Mouse (Mus musculus) adrenal gland, postnatal 10 days (tissue): ENCODE results near the gene Vsir. TPM values are rescaled to one million over a fixed set of nuclear protein-coding genes. Genes with fewer than 3 reads are reported as not detected.

ENCODE experiments used
- DNase-seq: peaks from one replicate; pipeline ENCODE4 v3.0.0; 2021; ENCODE audit warnings: mixed read lengths
- long read RNA-seq, 2 experiments: library from polyadenylated mRNA; stranded (forward); transcript quantifications; one replicate each; pipeline ENCODE4 v2.0.0; 2021
- total RNA-seq, 2 experiments: library from RNA; stranded (reverse); gene quantifications; 2 replicates each; pipeline ENCODE4 v1.2.3; 2021

The Vsir gene
- 10 to 100 TPM; 20.1 to 21.0 TPM for total RNA-seq
- long read RNA-seq, experiment 1, full-length matches to known transcripts, result 4 of 13 reads
- long read RNA-seq, experiment 1, partial matches to known transcripts, result 1 of 13 reads
- long read RNA-seq, experiment 1, other reads (novel, unspliced or antisense), result 8 of 13 reads
- long read RNA-seq, experiment 2, full-length matches to known transcripts, result 9 of 12 reads
- long read RNA-seq, experiment 2, partial matches to known transcripts, result 1 of 12 reads
- long read RNA-seq, experiment 2, other reads (novel, unspliced or antisense), result 2 of 12 reads

DNA sequence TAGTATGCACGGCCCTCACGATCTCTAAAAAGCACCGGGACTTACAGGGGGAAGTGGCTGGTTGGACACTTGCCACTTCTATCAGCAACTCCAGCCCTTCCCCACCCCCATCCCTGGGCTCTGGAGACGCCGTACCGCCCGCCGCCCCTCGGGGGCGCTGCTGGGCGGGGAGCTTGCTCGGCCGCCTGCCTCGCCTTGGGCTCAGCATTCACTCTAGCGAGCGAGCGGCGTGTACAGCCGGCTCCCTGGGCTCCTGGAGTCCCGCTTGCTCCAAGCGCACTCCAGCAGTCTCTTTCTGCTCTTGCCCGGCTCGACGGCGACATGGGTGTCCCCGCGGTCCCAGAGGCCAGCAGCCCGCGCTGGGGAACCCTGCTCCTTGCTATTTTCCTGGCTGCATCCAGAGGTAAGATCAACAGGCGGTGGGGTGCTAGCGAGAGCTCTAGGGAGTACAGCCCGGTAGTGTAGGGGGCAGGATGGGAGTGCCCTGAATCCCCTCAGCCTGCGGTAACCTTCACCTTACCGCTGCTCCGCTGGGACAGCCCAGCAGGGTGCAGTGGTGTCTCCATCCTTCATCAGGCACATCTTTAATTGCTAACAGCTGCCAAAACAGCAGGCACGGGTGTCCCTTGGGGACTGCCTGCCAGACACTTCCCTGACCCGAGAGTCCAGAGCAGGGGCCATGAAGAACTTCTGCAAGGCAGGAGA lies at the start of gene Vsir:
Gene Vsir, plus strand, starts transcription at position 151 of the 705 bp plus-strand sequence.
- peak; percentile 88 for DNase-seq

DNA sequence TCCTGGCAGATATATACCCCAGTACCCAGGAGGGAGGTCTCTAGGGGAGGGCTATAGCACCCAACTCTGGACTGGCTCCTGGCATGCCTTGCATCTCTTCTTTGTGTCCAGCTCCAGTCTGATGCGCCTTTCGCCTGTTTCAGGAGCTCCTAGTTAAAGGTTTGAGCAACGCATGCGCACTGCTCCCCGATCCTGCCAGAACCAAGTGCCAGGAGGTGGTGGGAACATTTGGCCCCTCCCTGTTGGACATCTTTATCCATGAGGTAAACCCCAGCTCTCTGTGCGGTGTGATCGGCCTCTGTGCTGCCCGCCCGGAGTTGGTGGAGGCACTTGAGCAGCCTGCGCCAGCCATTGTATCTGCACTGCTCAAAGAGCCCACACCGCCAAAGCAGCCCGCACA lies 47.0 kb upstream of the Vsir start:
- DNase-seq, result no peak

DNA sequence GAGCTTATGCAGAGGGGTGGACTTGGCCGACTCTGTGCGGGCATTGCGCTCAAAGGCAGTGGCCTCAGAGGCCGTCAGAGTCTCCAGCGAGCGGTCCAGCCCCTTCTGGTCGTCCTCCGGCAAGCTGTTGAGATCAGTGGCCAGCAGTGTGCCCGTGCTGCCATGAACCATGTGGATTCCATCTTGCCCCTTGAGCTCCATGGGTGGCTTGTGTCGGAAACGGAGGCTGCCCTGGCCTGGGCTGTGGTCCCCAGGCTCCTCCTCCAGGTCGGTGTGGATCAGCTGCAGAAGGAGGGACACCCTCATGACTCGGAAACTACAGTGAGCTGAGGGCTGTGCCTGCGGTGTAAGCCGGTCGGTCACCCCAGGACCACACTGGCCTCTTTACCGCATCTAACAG lies 43.2 kb upstream of the Vsir start:
- DNase-seq, result no peak

DNA sequence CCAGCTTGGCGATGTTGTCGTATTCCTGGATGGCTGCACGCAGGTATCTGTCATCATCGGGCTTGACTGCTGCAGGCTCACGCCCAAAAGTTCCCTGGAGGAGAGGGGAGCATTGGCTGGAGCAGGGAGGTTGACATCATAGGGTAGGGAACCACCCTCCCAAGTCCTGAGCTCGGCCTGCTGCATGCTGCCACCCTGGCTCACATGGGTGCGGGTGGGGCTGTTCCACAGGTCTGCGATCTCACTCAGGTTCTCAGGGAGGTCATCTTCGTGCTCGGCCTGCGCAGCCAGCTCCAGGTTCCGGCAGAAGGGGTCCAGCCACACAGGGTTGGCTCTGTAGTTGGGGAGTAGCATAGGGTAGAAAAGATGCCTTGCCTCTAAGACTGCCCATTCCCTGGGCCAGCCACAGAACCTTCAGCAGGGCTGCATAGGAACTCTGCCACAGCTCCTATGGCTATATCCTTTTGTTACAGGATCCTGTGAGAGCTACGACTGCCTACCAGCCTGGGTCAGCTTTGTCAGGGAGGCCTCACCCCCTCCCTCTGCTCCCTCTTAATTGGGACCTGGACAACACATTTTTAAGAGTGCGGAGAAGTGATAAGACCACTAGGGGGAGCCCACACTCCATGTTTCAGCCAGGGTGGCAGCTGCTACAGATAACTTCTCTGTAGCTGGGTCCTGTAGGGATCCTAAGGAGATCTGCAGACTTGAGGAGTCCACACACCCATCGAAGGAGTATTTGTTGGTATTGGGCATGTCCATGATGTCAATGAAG lies 41.6 kb upstream of the Vsir start:
- DNase-seq, result peak; percentile 81

DNA sequence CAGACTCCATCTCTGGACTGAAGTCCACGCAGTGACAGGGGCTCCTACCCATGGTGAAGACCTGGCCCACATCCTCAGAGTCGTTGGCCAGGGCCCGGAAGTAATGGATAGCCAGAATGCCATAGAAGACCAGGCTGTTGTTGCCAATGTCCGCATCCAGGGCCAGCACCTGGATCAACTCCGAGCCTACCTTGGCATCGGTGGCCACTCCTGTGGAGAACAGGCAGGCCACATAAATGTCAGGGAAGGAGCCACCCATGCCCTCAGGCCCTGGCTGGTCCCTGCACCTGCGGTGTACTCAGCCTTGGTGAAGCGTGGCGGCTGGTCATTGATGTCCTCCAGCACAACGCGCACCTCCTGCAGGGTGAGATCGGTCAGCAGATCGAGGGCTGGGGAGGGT lies 36.0 kb upstream of the Vsir start:
- DNase-seq, result no peak

DNA sequence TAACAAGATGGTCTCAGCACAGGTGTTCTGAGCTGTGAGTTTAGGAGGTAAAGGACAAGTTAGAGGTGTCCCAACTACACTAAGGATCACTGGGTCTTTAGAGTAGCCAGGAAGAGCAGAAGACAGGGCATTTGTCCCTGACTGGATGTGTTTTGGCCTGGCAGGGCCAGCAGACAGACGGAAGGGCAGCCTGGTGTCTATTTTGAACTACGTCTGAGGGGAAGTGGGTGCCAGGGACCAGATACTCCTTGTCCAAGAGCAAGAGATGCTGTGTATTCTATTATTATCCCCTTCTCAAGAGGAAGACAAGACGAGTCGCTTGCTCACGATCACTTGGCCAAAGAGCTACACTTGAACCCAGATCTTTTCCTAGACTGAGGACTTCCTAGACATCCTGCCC lies 33.0 kb upstream of the Vsir start:
- no peak for DNase-seq

DNA sequence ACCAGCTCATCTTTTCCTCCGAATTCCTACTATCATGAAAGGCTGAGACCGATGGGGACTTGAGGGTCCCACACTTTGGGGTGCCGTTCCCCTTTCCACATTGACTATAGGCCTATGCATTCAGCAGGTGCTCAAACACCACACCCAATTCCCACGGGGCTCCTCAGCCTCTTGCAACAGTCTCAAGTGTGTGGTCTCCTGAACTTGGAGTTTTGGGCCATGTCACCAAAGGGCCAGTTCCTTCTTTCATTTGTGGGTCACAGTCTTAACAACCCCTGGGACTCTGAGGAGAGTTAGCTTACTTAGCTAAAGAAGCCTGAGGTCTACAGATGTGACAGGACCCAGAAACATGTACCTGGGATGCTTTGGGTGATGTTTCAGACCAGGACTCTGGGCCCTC lies 30.5 kb upstream of the Vsir start:
- DNase-seq, result no peak

DNA sequence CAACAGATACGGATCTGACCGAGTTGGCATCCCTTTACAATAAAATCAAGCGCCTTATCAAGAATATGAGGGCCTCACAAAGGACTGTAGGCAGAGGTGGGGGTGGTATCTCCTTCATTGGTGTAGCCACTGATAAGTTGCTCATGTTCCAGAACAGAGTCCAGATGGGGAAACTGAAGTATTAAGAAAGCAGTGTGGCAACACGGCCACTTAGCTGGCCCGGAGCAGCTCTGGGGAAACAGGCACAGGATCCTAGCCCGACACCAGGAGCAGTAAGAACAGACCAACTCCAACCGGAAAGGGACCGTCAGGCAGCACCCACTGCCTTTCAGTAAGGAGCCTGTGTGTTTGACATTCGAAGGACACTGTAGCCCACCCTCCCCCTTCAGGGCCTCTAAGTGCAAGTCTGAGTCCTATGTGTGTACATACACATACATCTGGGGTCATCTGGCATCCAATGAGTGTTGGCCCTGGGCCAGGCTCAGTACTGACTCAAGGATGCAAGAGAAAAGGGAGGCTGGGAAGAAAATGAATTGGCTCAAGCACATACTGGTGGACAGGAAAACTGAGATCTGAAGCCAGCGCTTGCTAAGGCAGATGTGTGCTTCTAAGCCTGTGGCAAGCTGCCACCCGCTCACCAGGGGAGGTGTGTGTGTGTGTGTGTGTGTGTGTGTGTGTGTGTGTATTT lies 17.5 kb upstream of the Vsir start:
- DNase-seq, result peak; percentile 50

DNA sequence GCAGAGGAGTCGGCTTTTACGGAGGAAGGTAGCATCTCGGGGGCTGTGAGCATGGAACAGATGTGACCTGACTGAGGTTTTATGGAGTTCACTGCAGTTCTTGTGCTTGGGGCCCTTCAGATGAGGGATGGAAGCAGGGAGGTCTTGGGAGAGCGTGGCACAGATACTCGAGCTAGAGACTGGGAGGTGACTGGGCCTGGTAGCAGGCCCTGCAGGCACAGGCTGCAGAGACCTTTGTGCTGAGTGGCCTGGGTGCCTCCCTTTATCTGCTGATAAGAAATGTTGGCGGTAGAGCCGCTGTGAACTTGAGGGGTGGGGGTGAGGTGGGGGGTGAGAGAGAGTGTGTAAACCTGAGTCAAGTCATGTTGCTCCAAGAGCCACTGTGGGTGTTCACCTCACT lies 12.1 kb upstream of the Vsir start:
- DNase-seq, result no peak

DNA sequence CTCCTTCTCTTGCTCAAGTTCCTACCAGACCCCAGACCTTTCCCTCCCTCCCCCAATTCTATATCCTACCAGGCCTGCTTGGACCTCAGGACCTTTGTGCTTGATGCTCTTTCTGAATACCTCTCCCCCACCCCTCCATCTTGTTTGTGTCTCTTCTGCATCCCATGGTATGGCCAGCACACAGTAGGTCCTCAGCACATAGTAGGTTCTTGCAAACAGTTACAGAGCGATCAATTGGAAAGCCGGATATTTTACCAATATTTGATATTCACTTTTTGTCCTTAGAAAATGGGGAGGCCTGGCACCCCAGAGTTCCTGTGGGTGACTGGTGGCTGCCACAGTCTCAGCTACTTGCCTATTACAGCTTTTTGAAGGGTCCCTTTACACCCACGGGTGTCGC lies 11.6 kb upstream of the Vsir start:
- no peak for DNase-seq

DNA sequence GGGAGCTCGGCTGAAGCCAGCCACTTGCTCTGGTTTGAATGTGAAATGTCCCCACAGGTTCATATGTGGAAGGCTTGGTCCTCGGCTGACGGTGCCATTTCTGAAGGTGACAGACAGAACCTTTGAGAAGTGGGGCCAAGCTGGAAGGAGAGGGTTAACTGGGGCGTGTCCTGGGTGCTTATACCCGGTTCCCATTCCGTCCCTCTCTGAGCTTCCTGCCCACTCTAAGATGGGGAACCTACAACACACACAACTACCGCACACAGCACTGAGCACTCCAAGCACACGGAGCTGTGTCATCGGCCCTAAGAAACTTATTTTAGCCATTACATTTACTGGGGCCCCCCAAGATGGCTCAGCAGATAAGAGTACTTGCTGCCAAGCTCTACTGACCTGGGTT lies 5.1 kb upstream of the Vsir start:
- no peak for DNase-seq

DNA sequence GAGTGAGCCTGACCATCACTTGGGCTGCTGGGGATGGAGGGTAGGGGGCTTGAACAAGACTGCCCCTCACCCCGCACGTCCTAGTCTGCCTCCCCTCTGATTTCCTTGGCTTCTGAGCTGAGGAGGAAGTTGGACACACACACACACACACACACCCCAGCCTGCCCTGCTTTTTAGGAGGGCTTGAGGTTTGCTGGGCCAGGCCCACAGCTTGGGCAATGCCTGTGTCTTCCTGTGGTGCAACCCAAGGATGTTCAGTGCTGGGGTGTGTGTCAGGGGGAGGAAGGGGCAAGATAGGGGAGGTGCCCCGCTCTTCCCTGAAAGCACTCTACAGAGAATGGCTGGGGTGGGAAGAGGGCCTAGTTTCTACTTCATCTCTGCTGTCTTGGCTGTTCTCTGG lies 2.5 kb upstream of the Vsir start:
- no peak for DNase-seq

DNA sequence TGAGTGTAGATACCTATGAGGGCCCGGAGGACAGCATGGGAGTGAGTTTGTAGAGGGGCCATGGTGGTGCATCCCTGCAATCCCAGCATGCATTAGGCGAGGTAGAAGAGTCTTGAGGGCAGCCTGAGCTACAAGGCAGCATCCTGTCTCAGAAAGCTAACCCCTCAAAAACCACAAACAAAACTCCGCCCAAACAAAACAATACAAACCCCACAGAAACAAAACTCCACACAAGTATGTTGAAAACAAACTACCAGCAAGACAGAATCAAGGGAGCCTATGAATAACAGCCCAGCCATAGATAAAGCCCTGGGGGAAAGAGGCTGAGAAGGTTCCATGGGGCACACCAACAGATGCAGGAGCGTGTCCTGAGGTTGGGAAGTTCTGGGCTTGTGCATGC lies 595 bp upstream of the Vsir start:
- no peak for DNase-seq

DNA sequence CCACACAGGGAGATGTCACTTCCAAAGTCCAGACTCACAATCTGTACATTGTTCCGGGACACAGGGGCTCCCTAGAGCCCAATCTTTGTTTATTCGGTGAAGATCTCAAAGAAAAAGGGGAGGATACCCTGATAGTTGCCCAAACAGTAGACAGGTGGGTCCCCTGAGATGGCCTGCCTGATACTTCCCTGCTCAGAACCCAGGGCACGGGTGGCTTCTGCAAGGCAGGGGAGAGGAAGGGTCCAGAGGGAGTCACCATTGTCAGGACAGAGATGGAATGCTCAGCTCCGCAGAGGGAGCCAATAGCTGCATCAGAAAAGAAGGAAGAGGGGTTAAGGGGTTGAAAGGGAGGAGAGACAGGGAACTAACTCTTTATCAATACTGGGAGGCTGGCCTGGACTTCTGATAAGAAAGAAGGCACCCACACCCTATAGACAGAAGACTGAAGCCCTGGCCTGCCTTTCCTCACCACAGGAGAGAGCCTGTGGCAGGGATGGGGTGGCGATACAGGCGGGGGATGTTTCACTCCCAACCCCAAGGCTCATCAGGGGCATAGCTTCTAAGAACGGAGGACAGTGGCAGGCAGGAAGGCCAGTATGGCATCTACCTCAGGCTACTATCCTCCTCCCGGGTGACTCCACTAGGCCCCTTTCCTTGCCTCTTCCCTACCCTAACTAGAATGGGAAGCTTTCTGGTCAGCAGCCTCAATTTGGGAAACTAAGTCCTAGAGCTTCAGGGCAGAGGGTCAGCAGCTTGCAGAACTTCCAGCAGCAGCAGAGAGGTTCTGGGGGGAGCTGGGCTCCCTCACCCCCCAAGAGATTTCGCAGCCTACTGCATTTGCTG lies 1.3 kb downstream of the Vsir start:
- no peak for DNase-seq

DNA sequence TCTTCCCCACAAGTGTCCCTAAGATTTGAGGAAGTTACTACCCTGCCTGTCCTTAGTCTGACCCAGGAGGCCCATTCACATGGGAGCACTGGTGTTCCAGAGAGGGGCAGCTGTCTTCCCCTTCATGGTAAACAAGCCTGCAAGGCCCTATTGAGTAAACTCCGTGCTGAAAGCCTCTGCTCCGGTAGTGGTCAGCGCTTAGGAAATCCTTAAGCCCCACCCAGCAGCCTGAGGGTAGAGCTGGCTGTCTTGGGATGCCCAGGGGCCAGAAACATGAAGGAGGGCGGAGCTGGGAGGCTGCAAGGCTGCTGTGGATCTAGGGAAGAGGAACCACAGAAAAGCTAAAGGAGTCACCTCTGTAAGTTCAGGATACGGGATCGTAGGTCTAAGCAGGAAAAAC lies 2.4 kb downstream of the Vsir start:
- peak; percentile 56 for DNase-seq

DNA sequence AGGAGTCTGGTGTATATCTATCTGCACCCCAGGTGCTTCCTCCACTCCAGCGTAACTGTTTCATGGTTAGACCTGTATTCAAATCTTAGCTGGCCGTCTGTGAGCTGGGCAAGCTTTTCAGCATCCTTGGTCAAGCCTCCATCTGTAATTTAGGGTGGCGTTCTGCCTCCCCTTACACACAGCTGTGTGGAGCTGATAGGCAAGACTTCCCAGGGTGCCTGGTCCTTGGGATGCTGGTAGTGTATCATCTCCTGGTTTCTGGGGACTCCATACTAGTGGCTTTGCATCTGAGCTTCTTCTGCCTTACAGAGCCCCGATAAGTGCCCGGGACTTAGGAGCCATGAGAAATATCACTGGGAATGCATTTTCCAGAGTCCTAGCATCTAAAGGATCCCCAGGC lies 3.0 kb downstream of the Vsir start:
- DNase-seq, result no peak

DNA sequence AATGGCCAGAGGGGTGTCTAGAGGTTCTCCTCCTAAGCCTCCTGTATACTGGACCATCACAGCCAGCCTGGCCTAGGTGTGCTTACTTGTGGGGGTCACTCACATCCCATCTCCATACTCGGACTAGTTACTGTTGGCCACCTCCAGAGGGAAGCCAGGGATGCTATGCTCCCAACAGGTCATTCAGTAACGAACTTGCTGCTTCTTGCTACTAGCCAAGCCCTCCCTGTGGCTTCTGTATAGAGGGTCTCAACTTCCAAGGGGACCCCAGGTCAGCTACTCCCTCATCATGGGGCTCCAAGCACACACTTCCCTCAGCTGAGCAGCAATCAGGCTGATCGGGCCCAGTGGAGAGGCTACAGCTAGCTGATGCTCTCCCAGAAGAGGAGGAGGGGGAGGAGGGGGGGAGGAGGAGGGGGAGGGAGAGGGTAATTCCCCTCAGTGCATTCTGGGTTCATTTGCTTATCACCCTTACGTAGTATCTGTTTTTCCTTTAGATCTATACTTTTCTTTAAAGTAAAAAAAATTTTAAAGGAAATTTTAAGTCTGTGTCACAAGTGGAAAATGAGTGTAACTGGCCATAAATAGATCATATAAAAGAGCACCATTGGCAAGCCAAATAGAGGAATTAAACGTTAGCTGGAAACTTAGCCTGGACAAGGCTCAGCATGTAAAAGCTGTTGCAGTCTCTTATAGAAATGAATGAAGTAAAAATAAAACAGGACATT lies 3.6 kb downstream of the Vsir start:
- no peak for DNase-seq

DNA sequence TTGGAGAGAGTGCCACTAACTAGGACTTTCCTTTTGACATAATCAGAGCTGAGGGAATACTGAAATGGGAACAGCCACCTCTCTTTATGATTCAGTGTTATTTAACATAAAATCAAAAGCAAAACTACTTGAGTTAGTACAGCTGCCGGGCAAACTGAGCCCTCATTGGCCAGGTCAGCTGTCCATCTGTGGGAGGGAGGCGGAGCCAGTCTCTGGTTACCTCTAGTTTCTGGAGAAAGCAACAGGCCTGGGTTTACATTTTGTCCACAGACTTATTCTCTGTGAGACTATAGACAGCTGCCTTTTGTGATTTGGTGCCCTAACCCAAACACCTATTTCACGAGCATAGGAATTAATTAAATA lies 4.1 kb downstream of the Vsir start:
- DNase-seq, result peak; percentile 98

DNA sequence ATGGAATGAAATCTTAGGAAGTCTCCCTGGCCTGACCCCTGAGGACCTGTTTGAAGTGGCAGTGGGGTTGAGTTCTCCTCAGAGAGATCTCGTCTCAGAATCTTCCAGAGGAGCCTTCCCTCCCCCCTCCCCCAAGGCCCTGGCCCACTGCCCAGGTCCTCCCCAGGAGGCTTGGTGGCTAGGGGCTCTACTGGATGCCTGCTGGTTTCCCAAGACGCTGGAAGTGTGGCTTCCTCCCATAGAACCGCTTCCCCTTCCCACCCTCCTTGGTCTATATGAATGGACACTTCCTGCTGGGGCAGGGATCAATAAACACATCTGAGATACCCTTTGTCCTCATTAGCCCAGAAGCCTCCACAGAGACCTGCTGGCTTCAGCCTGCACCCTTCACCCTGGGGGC lies 4.6 kb downstream of the Vsir start:
- peak; percentile 74 for DNase-seq

DNA sequence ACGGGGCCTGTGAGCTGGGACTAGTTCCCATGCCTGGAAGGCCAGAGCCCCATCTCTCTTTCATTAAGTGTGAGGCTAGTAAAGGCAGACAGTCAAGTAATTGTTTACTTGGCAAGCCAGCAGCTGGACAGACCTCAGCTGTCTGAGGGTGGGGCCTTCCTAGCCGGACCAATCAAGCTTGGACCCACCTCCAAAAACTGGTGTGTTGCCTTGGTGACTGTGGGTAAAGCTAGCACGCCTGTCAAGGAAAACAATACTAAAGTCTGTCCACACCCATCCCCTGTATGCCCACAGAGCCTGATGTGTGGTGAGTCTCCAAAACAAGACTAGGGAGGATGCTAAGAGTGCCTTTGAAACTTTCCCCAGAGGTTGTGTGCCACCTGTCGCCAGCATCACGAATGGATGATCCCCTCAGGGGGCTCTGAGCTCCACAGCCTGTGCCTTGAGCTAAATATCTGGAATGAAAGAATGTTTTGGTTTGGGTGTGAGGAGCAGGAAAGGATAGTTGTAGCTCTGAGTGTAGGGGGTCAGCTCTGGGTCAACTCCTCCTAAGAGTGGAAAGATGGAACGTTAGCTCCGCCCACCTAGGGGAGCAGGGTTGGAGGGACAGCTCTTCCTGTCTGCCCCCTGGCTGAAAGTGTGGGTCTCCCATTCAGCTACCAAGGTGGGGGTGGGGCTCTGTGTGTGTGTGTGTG lies 5.3 kb downstream of the Vsir start:
- DNase-seq, result peak; percentile 60
